Mouse (Mus musculus) inflammation-experienced regulatory T-cells, adult 6 months (primary cell): Measurements from ENCODE around the gene Mau2. TPM values are rescaled to one million over a fixed set of nuclear protein-coding genes. Genes with fewer than 3 reads are reported as not detected.
"Not testable (repeated sequence)": the region's sequence is repeated elsewhere in the genome, so short reads cannot be mapped to it uniquely, and the experiment has no call there.

Experiments
- ATAC-seq: one replicate; pipeline ENCODE4 v1.8.0; 2017
- polyA plus RNA-seq, 3 experiments: library from polyadenylated mRNA; unstranded; fragments of 100-300 nt; shearing (Covaris generic); gene quantifications; one replicate each; pipeline ENCODE4 v1.2.1; 2017

Gene Mau2
- polyA plus RNA-seq, 3 experiments from 2014 or later = 35.3 to 56.2 (median 45.5) TPM

GRCm38 (mm10) chr8:70023596-70023995 is 18.9 kb downstream of the Mau2 start:
- ATAC-seq = no peak

GRCm38 (mm10) chr8:70015017-70015416 is 27.5 kb downstream of the Mau2 start:
- ATAC-seq = no peak

- ATAC-seq = peak; percentile 21
Observed at GRCm38 (mm10) chr8:70012763-70013162, 29.8 kb downstream of the Mau2 start.

- ATAC-seq = no peak
Observed at GRCm38 (mm10) chr8:70012350-70012749, 30.2 kb downstream of the Mau2 start.

- not testable (repeated sequence) for ATAC-seq
Observed at GRCm38 (mm10) chr8:70010796-70011195, 31.7 kb downstream of the Mau2 start.

GRCm38 (mm10) chr8:70005178-70005577 is 37.4 kb downstream of the Mau2 start:
- no peak for ATAC-seq

GRCm38 (mm10) chr8:70004345-70004744 is 38.2 kb downstream of the Mau2 start:
- no peak for ATAC-seq

- ATAC-seq = peak; percentile 70
Observed at GRCm38 (mm10) chr8:70003204-70003657, 39.3 kb downstream of the Mau2 start.

GRCm38 (mm10) chr8:70001892-70002191 is 40.7 kb downstream of the Mau2 start:
- ATAC-seq = not testable (repeated sequence)

- ATAC-seq = peak; percentile 61
Observed at GRCm38 (mm10) chr8:70001176-70001891, 41.2 kb downstream of the Mau2 start.

GRCm38 (mm10) chr8:70000226-70000625 is 42.3 kb downstream of the Mau2 start:
- ATAC-seq = no peak

- no peak for ATAC-seq
Observed at GRCm38 (mm10) chr8:69999236-69999635, 43.3 kb downstream of the Mau2 start.

GRCm38 (mm10) chr8:69998706-69999105 is 43.8 kb downstream of the Mau2 start:
- no peak for ATAC-seq

GRCm38 (mm10) chr8:69996589-69997285 is 45.8 kb downstream of the Mau2 start:
- no peak for ATAC-seq

- ATAC-seq = peak; percentile 90
Observed at GRCm38 (mm10) chr8:69995776-69996588, 46.6 kb downstream of the Mau2 start, which contains the start of gene Gatad2a. Gene Gatad2a, minus strand, starts transcription at chr8:69996384.

GRCm38 (mm10) chr8:69995422-69995775 is 47.1 kb downstream of the Mau2 start:
- no peak for ATAC-seq

GRCm38 (mm10) chr8:69988936-69989335 is 53.6 kb downstream of the Mau2 start:
- ATAC-seq = not testable (repeated sequence)

- ATAC-seq = no peak
Observed at GRCm38 (mm10) chr8:69987744-69988143, 54.8 kb downstream of the Mau2 start.

GRCm38 (mm10) chr8:69984876-69985553 is 57.5 kb downstream of the Mau2 start:
- peak; percentile 73 for ATAC-seq

GRCm38 (mm10) chr8:69978456-69978855 is 64.1 kb downstream of the Mau2 start:
- ATAC-seq = no peak

- ATAC-seq = no peak
Observed at GRCm38 (mm10) chr8:69974806-69975205, 67.7 kb downstream of the Mau2 start.

- ATAC-seq = peak; percentile 86
Observed at GRCm38 (mm10) chr8:69974194-69974614, 68.3 kb downstream of the Mau2 start.
